Mouse (Mus musculus) liver, adult 2 months (tissue): Measurements from ENCODE around the gene Zfp248.

Source experiments
- CTCF ChIP-seq: fragments of 200-500 bp; IDR thresholded peaks from 2 replicates; pipeline ENCODE4 v1.5.1; 2011; ENCODE audit warnings: low read depth, low read length, control low read depth
- POLR2A ChIP-seq: fragments of 200-500 bp; IDR thresholded peaks from 2 replicates; pipeline ENCODE4 v1.6.1; 2011; ENCODE audit warnings: low read length, control low read depth; ENCODE audit not compliant: insufficient read depth; ENCODE audit errors: extremely low read depth

DNA sequence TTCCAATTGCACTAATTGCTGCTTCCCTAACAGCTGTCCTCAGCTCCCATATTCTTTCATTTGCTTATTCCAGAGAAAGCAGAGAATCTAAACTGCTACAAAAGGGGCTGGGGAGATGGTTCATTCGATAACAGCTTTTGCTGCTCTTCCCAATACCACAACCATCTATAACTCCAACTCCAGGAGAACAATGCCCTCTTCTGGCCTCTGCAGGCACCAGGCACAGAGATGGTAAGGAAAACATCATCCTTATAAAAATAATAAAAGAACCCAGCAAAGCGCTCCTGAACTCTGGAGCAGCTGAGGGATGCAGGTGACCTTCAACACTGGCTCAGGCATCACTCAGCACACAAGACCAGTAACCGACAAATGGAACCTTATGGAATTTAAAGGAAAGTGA, 69.4 kb downstream of the Zfp248 start:
- TF ChIP-seq CTCF (no peak), POLR2A (no peak)
